Mouse (Mus musculus) MEL (cell line): ENCODE measurements around the gene Vcam1. TPM values are rescaled to one million over a fixed set of nuclear protein-coding genes. Genes with fewer than 3 reads are reported as not detected.
A peak's percentile ranks its signal among the peaks of the same experiment; 100 is the strongest.

ENCODE experiments used
- DNase-seq: peaks from one replicate; pipeline ENCODE4 v3.0.0; 2011; ENCODE audit warnings: low read depth, low spot score
- H3K27ac ChIP-seq: 2 replicates; pipeline ENCODE4 v1.5.1; 2012; ENCODE audit warnings: low read depth, mild to moderate bottlenecking, control low read depth, low read length, moderate library complexity; ENCODE audit not compliant: control insufficient read depth
- H3K27me3 ChIP-seq, 2 experiments: fragments of 150-350 bp in 1 of 2; sonication (generic) in 1 of 2; 2 replicates each; pipeline ENCODE4 v1.6.1; 2012; ENCODE audit warnings: low read length in 2 of 2, mild to moderate bottlenecking in 2 of 2, improper control_type of control experiment in 1 of 2, moderate library complexity in 1 of 2; ENCODE audit not compliant: insufficient read depth in 2 of 2, control insufficient read depth in 1 of 2
- H3K36me3 ChIP-seq, 2 experiments: 2 replicates each; pipeline ENCODE4 v1.6.1; 2012 to 2014; ENCODE audit warnings: low read length in 2 of 2, improper control_type of control experiment in 1 of 2, inconsistent platforms in 1 of 2, mild to moderate bottlenecking in 1 of 2; ENCODE audit not compliant: insufficient read depth in 2 of 2, control insufficient read depth in 1 of 2
- H3K4me1 ChIP-seq, 2 experiments: fragments of 150-350 bp in 1 of 2; sonication (generic) in 1 of 2; 2 replicates each; pipeline ENCODE4 v1.6.1; 2012; ENCODE audit warnings: low read length in 2 of 2, improper control_type of control experiment in 1 of 2, mild to moderate bottlenecking in 1 of 2; ENCODE audit not compliant: insufficient read depth in 2 of 2, control insufficient read depth in 1 of 2
- H3K4me3 ChIP-seq, 2 experiments: fragments of 150-350 bp in 1 of 2; sonication (generic) in 1 of 2; 2 replicates each; pipeline ENCODE4 v1.5.1; 2012; ENCODE audit warnings: low read depth in 2 of 2, low read length in 2 of 2, mild to moderate bottlenecking in 2 of 2, moderate library complexity in 2 of 2, control low read depth in 1 of 2, improper control_type of control experiment in 1 of 2; ENCODE audit not compliant: control insufficient read depth in 1 of 2, insufficient read depth in 1 of 2
- H3K79me2 ChIP-seq: 2 replicates; pipeline ENCODE4 v1.6.1; 2012; ENCODE audit warnings: mild to moderate bottlenecking, low read length, moderate library complexity; ENCODE audit not compliant: control insufficient read depth, poor library complexity, insufficient read depth
- H3K9ac ChIP-seq: 2 replicates; pipeline ENCODE4 v1.6.1; 2012; ENCODE audit warnings: low read depth, mild to moderate bottlenecking, control low read depth, low read length, moderate library complexity; ENCODE audit not compliant: control insufficient read depth, poor library complexity, severe bottlenecking
- H3K9me3 ChIP-seq: fragments of 150-350 bp; sonication (generic); replicated peaks from 2 replicates; pipeline ENCODE4 v1.6.1; 2012; ENCODE audit warnings: mild to moderate bottlenecking, low read length, improper control_type of control experiment, moderate library complexity; ENCODE audit not compliant: insufficient read depth
- BHLHE40 ChIP-seq: IDR thresholded peaks from 2 replicates; pipeline ENCODE4 v1.6.1; 2012; ENCODE audit warnings: low read depth, mild to moderate bottlenecking, inconsistent platforms, low read length, improper control_type of control experiment, borderline replicate concordance
- CHD2 ChIP-seq: IDR thresholded peaks from 2 replicates; pipeline ENCODE4 v1.6.1; 2011; ENCODE audit warnings: low read length, improper control_type of control experiment
- ELF1 ChIP-seq: IDR thresholded peaks from 2 replicates; pipeline ENCODE4 v1.6.1; 2014; ENCODE audit warnings: low read depth, mild to moderate bottlenecking, inconsistent platforms, low read length, improper control_type of control experiment, moderate library complexity
- GATA1 ChIP-seq: IDR thresholded peaks from 2 replicates; pipeline ENCODE4 v1.6.1; 2011; ENCODE audit warnings: low read depth, low read length, improper control_type of control experiment
- JUND ChIP-seq: IDR thresholded peaks from 2 replicates; pipeline ENCODE4 v1.6.1; 2011; ENCODE audit warnings: low read depth, mild to moderate bottlenecking, improper control_type of control experiment, low read length
- KAT2A ChIP-seq: conservative IDR thresholded peaks from 2 replicates; pipeline ENCODE4 v1.6.1; 2012; ENCODE audit warnings: low read depth, low read length, improper control_type of control experiment, inconsistent platforms
- MYB ChIP-seq: IDR thresholded peaks from 2 replicates; pipeline ENCODE4 v1.6.1; 2011; ENCODE audit warnings: mild to moderate bottlenecking, low read depth, low read length, improper control_type of control experiment
- SIN3A ChIP-seq: IDR thresholded peaks from 2 replicates; pipeline ENCODE4 v1.6.1; 2012; ENCODE audit warnings: low read length, improper control_type of control experiment, inconsistent platforms
- SMC3 ChIP-seq: IDR thresholded peaks from 2 replicates; pipeline ENCODE4 v1.6.1; 2011; ENCODE audit warnings: low read depth, low read length, improper control_type of control experiment
- TBP ChIP-seq: IDR thresholded peaks from 2 replicates; pipeline ENCODE4 v1.8.0; 2011; ENCODE audit warnings: low read depth, low read length, improper control_type of control experiment
- USF1 ChIP-seq: IDR thresholded peaks from 2 replicates; pipeline ENCODE4 v1.6.1; 2014; ENCODE audit warnings: low read depth, mild to moderate bottlenecking, inconsistent platforms, low read length, improper control_type of control experiment, moderate library complexity
- USF2 ChIP-seq, 2 experiments: IDR thresholded peaks; 2 replicates each; pipeline ENCODE4 v1.6.1; 2011 to 2012; ENCODE audit warnings: improper control_type of control experiment in 2 of 2, low read length in 2 of 2, borderline replicate concordance in 1 of 2, inconsistent platforms in 1 of 2, low read depth in 1 of 2, mild to moderate bottlenecking in 1 of 2; ENCODE audit not compliant: insufficient read depth in 1 of 2
- ZKSCAN1 ChIP-seq: IDR thresholded peaks from 2 replicates; pipeline ENCODE4 v1.6.1; 2012; ENCODE audit warnings: low read depth, mild to moderate bottlenecking, inconsistent platforms, low read length, improper control_type of control experiment, moderate library complexity
- polyA plus RNA-seq, 2 experiments: library from polyadenylated mRNA; stranded (reverse) in 1 of 2; unstranded in 1 of 2; fragments of >175 nt in 1 of 2; fragments of >200 nt in 1 of 2; gene quantifications; 2 replicates each; pipeline versions ENCODE4 v1.2.1 to v1.2.4; 2012; ENCODE audit warnings: low replicate concordance in 2 of 2, low read depth in 1 of 2; ENCODE audit not compliant: insufficient read length in 2 of 2, insufficient read depth in 1 of 2, missing spikeins in 1 of 2
- total RNA-seq: library from RNA; depleted of rRNA; stranded (reverse); fragments of 300-350 nt; gene quantifications from 2 replicates; pipeline ENCODE4 v1.2.3, GENCODE M21; 2012

The Vcam1 gene
- total and polyA plus RNA-seq, 3 experiments, result not detected

DNA sequence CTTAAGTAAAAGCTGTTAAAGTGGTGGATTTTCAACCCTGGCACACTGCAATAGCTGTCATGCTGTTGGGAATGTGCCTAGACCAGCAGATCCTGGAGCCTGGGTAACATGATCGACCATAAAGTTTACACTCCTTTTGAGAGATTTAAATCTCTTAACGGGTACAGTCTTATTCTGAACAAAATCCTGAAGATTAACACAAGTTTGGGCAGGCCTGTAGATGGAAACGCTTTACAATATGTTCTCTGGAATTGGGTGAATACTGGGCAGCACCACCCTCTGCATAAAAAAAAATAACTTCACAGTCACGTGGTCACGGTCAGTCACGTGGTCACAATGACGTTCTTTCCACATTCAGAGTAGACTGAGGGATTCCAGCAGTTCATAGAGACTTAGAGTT lies 10.3 kb downstream of the Vcam1 start:
- H3K9me3 ChIP-seq, result no peaks in the 10 kb centered on the region
- no peak overlapping the region for H3K27ac ChIP-seq
- H3K36me3 ChIP-seq, result no peaks in the 10 kb centered on the region
- TF ChIP-seq TBP (no peak), USF1 (peak; percentile 35; the same call in 1 of the 2 replicates)
- TF ChIP-seq, all 39 proteins: peak for 1
- Histone ChIP-seq H3K4me3 (no peak overlapping the region), H3K27me3 (peaks cover 0 to 14% of the 10 kb centered on the region in 2 experiments; a peak in 3 of 4 replicates), H3K79me2 (no peaks in the 10 kb centered on the region), H3K4me1 (no peaks in the 10 kb centered on the region), H3K9ac (no peak overlapping the region)
- no peak for DNase-seq

DNA sequence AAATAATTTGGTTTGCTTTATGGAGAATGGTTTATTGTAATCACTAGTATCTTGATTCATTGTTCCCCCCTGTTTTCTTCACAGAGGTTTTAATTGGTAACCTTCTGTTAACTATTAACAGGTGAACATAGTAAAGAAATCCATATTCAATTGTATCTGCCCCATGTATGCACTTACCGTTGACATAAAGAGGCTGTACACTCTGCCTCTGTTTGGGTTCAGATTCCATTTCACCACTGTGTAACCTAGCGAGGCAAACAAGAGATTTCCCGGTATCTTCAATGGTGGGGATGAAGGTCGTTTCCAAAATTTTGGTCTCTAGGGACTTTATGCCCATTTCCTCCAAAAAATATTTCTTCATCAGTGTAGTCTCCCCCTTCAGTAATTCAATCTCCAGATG lies 12.4 kb downstream of the Vcam1 start:
- Histone ChIP-seq H3K4me1 (no peaks in the 10 kb centered on the region), H3K27me3 (peaks cover 4 to 12% of the 10 kb centered on the region in 2 experiments), H3K27ac (no peak overlapping the region), H3K9ac (no peak overlapping the region), H3K9me3 (no peaks in the 10 kb centered on the region), H3K79me2 (no peaks in the 10 kb centered on the region), H3K4me3 (no peak overlapping the region), H3K36me3 (no peaks in the 10 kb centered on the region)
- no peak for TF ChIP-seq GATA1
- TF ChIP-seq ZKSCAN1, result no peak
- no peak for TF ChIP-seq BHLHE40
- no peak for TF ChIP-seq ELF1
- TF ChIP-seq USF2 (IDR thresholded peaks at IDR 0.05; ENCODE audit: borderline replicate concordance in 1 of 2, insufficient read depth in 1 of 2, low read depth in 1 of 2, low read length in 2 of 2), result no peak
- no peak for TF ChIP-seq KAT2A
- TF ChIP-seq SMC3, result no peak
- TF ChIP-seq MYB, result no peak
- TF ChIP-seq JUND, result no peak
- TF ChIP-seq SIN3A, result no peak
- DNase-seq, result no peak

DNA sequence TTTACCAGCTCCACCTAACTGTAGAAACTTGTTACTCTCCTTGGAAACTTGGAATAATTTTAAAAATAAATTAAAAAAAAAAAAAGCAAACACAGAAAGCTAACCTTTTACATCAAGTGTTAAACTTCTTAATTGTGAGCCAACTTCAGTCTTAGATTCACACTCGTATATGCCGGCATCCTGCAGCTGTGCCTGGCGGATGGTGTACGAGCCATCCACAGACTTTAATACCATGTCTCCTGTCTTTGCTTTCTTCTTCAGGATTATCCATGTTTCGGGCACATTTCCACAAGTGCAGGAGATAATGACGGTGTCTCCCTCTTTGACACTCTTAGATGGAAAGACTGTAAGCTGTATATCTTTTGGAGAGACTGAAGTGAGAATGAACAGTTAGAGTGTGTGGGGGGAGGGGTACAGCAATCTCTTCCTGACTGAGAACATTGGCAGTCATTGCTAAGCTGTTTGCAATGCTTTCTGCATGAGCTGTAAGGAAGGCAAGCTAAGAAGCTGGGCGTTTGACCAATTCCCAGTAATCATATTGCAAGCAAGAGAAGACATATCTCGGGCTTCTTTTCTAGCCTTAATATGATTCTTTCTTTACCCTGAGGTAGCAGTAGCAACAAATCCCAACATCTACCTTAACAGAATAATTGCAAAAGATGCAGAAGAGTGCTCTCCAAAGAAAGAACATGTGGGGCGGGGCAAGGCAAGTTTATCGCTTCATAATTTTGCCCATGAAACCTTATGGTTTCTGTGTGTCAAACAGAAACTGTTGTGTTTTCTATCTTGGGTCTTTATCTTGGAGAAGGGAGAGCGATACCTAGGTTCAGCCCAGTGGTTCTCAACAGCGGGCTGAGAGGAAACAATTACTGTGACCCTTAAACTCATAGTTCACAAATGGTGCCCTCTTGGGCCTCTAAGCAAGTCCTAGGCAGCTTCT lies 15.0 kb downstream of the Vcam1 start:
- no peaks in the 10 kb centered on the region for H3K4me1 ChIP-seq
- peaks cover 4 to 10% of the 10 kb centered on the region in 2 experiments for H3K27me3 ChIP-seq
- no peaks in the 10 kb centered on the region for H3K9me3 ChIP-seq
- no peak overlapping the region for H3K4me3 ChIP-seq
- H3K27ac ChIP-seq, result no peak overlapping the region
- no peak for TF ChIP-seq JUND
- TF ChIP-seq CHD2, result no peak
- H3K36me3 ChIP-seq, result no peaks in the 10 kb centered on the region
- no peaks in the 10 kb centered on the region for H3K79me2 ChIP-seq
- H3K9ac ChIP-seq, result no peak overlapping the region
- no peak for DNase-seq
